Mouse (Mus musculus): ENCODE measurements at regions not wholly inside any gene's neighbourhood (a gene's known extent, or its start where the extent isn't known, plus 50 kb on each side); places are given as distances from the start of the nearest gene placed in this dataset.
A peak's percentile ranks its signal among the peaks of the same experiment; 100 is the strongest.

DNA sequence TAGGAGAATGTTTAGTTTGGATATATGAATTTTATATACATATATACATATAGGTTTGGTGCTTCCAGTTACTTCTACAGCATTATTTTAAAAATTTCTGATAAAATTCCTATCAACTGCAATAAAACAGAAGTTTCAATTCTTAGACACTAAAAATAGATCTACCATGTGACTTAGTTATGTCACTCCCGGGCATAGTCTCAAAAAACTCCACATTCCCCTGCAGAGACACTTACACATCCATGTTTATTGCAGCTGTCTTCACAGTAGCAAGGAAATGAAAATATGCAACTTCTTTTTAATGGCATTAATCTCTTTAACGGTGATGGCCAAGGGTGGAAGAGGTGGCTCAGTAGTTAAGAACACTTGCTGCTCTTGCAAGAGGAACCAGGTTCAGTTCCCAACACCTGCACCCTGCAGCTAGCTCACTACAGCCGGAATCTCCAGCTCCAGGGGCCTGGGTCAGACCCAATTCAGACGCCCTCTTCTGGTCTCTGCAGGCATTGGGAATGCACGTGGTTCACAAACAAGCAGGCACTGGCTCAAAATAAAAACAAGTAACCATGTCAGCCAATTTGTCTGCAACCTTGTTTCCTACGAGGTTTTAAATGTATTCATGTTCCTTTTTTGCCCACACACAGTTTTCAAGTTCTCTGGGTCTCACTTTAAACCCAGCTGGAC, 204.4 kb downstream of the Adra2a start:
- peak; percentile 9 for DNase-seq

DNA sequence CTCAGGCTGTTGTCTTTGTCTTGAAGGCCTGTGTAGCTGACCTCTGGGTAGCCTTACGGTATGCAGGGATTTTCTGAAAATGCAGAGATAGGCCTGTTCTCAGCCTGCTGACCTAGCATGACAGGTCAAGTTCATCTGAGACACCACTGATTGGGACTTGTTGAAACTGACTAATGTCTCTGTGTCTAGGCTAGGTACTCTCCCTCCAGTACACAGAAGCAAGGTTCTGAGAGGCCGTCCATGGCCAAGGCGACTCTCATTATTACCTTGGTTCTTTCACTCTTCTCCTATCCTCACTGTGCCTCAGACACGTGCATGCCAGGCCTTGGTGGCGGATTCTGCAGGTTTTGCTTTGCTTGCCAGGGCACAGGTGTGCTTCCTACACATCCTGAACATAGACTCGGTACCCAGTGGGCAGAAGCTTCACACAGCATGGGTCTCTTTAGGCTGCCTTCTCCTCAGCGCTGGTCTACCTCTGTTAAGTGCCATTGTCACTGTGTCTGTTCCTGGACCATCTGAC, 208.3 kb downstream of the Adra2a start:
- DNase-seq, result no peak

DNA sequence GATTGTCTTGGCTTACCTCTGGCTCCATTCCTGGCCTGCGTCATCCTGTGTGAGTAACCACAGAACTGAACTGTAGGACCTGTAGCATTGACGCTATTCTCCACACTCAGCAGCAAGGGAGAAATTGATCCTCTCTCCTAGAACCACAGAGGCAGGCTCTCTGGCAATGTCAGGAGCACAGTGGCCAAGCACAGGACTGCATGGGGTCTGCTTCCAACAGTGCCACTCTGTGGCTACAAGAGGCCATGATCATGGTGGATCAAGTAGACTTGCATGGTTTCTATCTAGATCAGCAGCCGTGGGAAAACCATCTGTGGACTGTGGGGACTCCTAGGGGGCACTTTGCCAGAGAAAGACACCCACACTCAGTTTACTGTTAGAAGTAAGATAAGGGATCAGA, 213.9 kb downstream of the Adra2a start:
- no peak for DNase-seq

DNA sequence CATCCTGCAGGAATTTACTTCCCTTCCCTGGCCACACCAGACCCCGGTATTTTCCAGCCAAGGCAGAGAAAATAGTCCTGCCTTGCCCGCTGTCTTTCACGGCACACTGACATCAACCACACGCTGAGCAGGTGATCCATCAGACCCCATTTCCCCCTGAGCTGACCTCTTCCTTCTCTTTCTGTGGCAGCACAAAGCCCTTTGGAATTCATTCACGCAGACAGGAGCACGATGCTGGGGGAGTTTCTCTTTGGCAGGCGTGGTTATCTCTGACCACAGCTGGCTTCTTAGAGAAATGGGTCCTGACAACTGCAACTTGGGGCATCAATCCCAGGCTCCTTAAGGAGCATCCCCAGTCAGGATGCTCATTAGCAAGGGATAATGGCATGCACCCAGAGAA, 215.2 kb downstream of the Adra2a start:
- no peak for DNase-seq

GRCm38 (mm10) chr19:54277368-54277767, 233.4 kb downstream of the Adra2a start:
- DNase-seq, result no peak

- DNase-seq, result no peak
Measured at GRCm38 (mm10) chr19:54285481-54285880, 241.5 kb downstream of the Adra2a start.

GRCm38 (mm10) chr19:54297663-54298388, 253.9 kb downstream of the Adra2a start:
- no peak for DNase-seq

DNA sequence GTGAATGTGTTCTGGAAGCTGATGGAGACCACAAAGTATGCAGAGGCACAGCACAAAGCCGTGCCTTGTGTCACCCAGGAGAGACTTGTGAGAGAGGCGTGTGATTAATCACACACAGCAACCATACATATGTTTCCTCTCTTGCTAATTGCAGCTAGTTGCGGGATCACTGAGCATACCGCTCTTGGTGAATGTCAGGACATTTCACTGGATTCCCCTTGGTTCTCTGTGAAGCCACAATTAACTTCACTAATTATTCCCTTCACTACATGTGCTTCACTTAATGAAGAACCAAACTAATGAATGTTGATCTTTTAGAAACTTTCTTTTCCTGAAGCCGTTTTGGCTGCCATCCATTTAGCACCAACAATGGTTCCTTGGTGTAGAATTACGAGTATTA, 267.3 kb downstream of the Adra2a start:
- no peak for DNase-seq

GRCm38 (mm10) chr19:54311723-54312122, 267.8 kb downstream of the Adra2a start:
- no peak for DNase-seq

GRCm38 (mm10) chr19:54323276-54323675, 279.3 kb downstream of the Adra2a start:
- DNase-seq, result no peak

GRCm38 (mm10) chr19:54324991-54325390, 281.0 kb downstream of the Adra2a start:
- DNase-seq, result no peak

GRCm38 (mm10) chr19:54332140-54332539, 288.2 kb downstream of the Adra2a start:
- no peak for DNase-seq

- no peak for DNase-seq
Measured at GRCm38 (mm10) chr19:54340778-54341291, 296.9 kb downstream of the Adra2a start.

DNA sequence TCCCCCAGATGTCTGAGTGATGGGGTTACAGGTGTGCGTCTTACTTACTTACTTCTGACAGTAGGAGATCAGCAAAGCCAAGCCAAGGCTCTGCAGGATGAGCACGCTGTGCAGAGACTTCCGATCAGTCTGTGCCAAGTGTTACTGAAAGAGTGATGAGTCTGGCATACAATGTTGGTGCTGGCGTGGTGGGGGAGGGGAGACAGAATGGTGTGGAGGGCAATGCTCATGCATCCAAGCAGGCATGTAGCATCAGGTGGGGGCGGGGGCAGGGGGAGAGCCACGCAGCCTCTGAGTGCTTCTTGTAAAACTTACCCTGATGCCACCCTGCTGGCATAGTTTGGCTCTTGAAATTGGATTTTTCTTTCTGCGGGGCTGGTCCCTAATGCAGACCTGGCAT, 315.8 kb downstream of the Adra2a start:
- no peak for DNase-seq

DNA sequence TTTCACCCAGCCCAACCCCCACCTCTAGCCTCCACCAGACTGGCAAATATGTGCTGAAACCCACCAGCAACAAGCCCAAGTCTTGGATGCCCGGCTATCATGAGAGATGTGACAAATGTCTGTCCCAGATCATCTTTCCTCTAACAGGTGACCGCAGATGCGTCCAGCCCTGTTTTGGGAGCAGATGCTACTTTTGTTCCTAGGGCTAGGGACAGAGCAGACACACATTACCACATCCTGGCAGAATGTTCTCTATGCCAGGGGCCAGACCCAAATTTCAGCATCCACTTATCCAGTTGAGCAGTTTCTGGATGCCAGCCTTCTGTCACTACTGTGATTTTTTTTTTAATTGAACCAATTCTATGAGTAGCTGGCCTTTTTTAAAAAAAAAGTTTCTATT, 316.7 kb downstream of the Adra2a start:
- no peak for DNase-seq

GRCm38 (mm10) chr19:54385101-54385500, 341.1 kb downstream of the Adra2a start:
- DNase-seq, result no peak

DNA sequence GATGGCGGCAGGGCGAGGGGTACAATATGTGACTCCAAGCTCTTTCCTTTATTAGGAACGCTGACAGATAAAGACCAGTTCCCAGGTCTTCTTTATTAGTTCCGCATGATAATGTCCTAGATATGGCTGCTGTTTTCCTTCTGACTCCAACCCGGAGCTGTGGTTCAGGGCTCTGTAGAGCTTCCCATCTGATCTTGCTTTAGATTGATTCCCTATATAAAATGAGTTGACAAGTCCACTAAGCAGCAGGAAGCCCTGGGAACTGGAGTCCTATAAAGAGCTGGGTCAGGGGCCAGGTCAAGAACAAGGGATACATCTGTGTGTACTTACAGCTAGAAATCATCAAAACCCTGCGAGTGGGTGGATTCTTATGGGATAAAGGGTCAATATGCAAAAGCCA, 347.5 kb downstream of the Adra2a start:
- DNase-seq, result no peak

DNA sequence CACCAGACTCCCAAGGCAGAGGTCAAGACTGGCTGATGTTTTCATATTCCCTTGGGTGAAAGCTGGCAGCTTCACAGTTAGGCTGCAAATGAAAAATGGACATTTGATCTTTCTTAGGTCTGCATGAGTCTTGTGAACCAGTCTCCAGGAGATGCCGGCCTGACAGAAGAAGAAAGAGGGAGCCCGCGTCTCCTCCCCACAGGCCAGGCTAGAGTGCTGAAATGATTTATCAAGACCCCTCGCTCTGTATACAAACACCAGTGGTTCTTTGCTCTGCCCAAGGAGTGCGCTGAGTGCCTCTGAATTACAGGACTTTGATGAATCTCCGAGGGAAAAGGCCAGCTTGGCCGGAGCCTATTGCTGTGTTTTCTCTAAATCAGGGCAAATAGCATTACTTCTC, 355.7 kb downstream of the Adra2a start:
- DNase-seq, result no peak

GRCm38 (mm10) chr19:54407904-54408303, 364.0 kb downstream of the Adra2a start:
- DNase-seq, result no peak

DNA sequence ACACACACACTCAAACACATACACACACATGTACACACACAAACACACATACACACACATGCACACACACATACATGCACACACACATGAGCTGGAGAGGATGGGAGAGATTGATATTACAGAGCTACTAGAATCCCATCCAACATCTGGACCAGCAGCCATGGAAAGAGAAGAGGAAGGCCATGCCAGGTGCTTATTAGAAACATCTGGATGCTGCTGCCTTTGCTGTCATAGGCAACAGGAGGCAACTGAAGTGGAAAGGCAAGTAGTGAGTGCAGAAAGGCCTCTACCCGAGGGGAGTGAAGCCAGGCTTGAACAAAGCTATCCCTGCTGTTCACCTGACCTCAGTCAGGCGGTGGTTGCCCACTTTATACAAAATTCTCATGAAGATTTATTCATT, 385.1 kb downstream of the Adra2a start:
- DNase-seq, result no peak

GRCm38 (mm10) chr19:54440713-54441112, 396.8 kb downstream of the Adra2a start:
- no peak for DNase-seq

DNA sequence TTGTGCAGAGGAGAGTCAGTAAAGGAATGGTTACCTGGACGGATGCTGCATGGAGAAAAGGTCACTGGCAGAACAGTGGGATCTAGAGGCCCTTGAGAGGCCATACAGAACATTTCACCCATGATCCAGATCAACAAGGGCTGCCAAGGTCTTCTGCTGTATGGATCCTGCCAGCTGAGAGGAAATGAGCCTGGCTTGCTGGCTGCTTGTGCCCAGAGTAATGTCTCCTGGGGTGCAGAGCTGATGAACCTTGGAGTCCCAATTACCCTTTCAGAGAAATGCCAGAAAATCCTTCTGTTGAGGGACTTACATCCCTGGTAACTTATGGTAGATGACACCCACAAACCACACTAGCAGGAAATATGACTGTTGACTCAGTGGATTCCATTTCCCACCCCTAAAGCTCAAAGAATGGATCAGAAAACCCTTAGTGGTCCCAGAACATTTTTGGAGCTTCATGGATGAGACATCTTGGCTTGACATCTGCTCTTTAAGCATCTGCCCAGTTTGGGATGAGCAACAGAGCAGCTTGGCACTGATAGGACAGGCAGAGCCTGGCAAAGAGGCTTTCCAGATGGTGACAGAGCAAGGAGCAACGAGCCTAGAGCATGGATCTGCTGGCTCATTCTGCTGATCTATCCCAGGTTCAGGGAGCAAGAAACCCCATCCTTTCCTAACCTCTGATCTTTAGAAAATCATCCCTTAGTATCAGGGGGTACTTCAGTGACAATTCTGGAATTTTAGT, 416.6 kb downstream of the Adra2a start:
- no peak for DNase-seq

- no peak for DNase-seq
Measured at GRCm38 (mm10) chr19:54462480-54462879, 418.5 kb downstream of the Adra2a start.

GRCm38 (mm10) chr19:54470034-54470433, 426.1 kb downstream of the Adra2a start:
- no peak for DNase-seq

All from right cerebral cortex, postnatal 4 days (tissue).